Mouse (Mus musculus): ENCODE data around the gene Ggnbp2. TPM values are rescaled to one million over a fixed set of nuclear protein-coding genes. Genes with fewer than 3 reads are reported as not detected.

Ggnbp2 gene
- polyA plus RNA-seq, 1 experiment from 2014 or later: 74.9 TPM

GRCm38 (mm10) chr11:84873042-84873833 is 2.6 kb upstream of the Ggnbp2 start:
- Histone ChIP-seq H3K9ac (no peak overlapping the region), H3K4me2 (no peak overlapping the region), H3K27ac (replicated peaks) (no peak overlapping the region), H3K36me3 (peaks cover 5% of the 10 kb centered on the region), H3K27me3 (no peaks in the 10 kb centered on the region), H3K4me3 (no peak overlapping the region), H3K4me1 (replicated peaks) (peaks cover 23% of the 10 kb centered on the region), H3K9me3 (no peaks in the 10 kb centered on the region)
- 69% methylated on average over 1 of the region's 1 CpGs for WGBS
- no peak for ATAC-seq (ENCODE audit: low read depth)

DNA sequence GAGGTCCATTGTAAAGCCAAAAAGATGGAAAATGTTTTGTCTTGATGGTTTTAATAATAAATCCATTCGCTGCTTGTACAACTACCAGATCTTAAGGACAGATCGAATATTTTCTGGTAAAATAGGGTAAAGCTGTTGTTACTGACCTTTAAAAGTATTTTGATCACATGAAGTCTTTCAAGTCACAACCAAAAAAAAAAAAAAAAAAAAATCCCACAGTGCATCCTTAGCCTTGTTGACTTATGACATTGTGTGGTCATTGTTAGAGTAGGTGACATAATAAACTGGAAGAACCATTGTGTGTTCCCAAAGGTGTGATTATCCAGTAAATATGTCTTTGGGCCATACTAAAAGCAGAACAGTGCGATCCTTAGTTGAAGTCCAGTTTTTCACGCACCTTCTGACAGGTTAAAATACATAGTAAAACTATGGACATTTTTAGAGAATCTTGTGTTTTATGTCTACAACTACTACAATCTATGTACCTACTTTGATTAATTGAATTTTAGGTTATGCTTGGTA is 992 bp upstream of the Ggnbp2 start:
- H3K4me1 ChIP-seq (replicated peaks): peaks cover 34% of the 10 kb centered on the region
- H3K36me3 ChIP-seq: no peaks in the 10 kb centered on the region
- no peaks in the 10 kb centered on the region for H3K9me3 ChIP-seq
- H3K4me2 ChIP-seq: peak overlapping the region; percentile 74
- H3K4me3 ChIP-seq: peak overlapping the region; percentile 100
- 72% methylated on average over 4 of the region's 4 CpGs for WGBS
- H3K27ac ChIP-seq (replicated peaks): peak overlapping the region; percentile 98
- peak overlapping the region; percentile 95 for H3K9ac ChIP-seq
- ATAC-seq (ENCODE audit: low read depth): no peak
- no peaks in the 10 kb centered on the region for H3K27me3 ChIP-seq

DNA sequence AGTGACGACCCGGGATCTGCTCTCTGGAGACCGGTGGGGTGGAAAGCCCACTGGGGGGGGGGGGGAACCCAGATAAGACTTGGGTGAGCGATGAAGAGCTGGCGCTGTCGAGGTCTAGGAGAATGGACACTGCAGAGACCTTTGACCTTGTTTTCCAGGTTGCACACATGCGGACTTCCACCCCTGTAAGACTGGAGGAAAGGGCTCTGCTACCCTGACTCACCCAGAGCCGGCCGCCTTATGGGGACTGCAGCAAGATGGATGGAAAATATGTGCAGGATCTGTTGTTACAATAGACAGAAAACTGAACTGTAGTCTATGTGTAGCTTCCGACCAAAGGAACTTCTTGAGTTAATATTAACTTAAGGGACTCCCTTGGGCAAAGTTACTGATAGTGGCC is 429 bp upstream of the Ggnbp2 start:
- H3K4me1 ChIP-seq (replicated peaks): peaks cover 38% of the 10 kb centered on the region
- no peaks in the 10 kb centered on the region for H3K36me3 ChIP-seq
- peak overlapping the region; percentile 74 for H3K4me2 ChIP-seq
- WGBS: under 1% methylated on average over 10 of the region's 10 CpGs
- peak overlapping the region; percentile 100 for H3K4me3 ChIP-seq
- no peaks in the 10 kb centered on the region for H3K27me3 ChIP-seq
- H3K9me3 ChIP-seq: no peaks in the 10 kb centered on the region
- peak overlapping the region; percentile 98 for H3K27ac ChIP-seq (replicated peaks)
- peak; percentile 55 for ATAC-seq (ENCODE audit: low read depth)
- peak overlapping the region; percentile 95 for H3K9ac ChIP-seq

GRCm38 (mm10) chr11:84869537-84870232 is 932 bp downstream of the Ggnbp2 start:
- Histone ChIP-seq H3K9me3 (no peaks in the 10 kb centered on the region), H3K4me3 (peak overlapping the region; percentile 100), H3K36me3 (no peaks in the 10 kb centered on the region), H3K9ac (peak overlapping the region; percentile 89), H3K27ac (replicated peaks) (peak overlapping the region; percentile 98), H3K27me3 (no peaks in the 10 kb centered on the region), H3K4me1 (replicated peaks) (peaks cover 45% of the 10 kb centered on the region), H3K4me2 (peak overlapping the region; percentile 95)
- peak; percentile 88 for ATAC-seq (ENCODE audit: low read depth)
- WGBS: under 1% methylated on average over 49 of the region's 61 CpGs

- ATAC-seq (ENCODE audit: low read depth): no peak
- Histone ChIP-seq H3K4me3 (peak overlapping the region; percentile 100), H3K27ac (replicated peaks) (peak overlapping the region; percentile 98), H3K4me1 (replicated peaks) (peaks cover 45% of the 10 kb centered on the region), H3K9ac (peak overlapping the region; percentile 89), H3K4me2 (peak overlapping the region; percentile 95), H3K27me3 (no peaks in the 10 kb centered on the region), H3K36me3 (no peaks in the 10 kb centered on the region), H3K9me3 (no peaks in the 10 kb centered on the region)
- WGBS: 24% methylated on average over 7 of the region's 7 CpGs
Measured at GRCm38 (mm10) chr11:84868786-84869259, 1.8 kb downstream of the Ggnbp2 start.

DNA sequence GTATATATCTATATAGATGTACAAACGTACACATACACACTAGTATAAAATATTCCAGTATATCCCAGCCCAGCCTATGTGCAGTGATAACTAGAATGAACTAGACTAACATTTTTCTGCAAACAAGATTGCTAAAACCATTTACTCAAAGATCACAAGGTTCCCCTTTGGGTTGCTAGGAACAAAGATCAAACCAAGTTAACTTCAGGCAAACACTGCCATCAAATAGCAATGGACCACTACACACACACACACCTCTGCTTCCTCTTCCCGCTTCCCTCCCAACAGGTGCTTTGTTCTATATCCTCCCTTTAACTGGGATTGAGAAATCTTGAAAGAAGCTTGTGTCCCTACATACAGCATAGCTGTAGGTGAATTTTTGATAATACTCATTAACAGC is 3.0 kb downstream of the Ggnbp2 start:
- no peak overlapping the region for H3K4me3 ChIP-seq
- H3K27ac ChIP-seq (replicated peaks): no peak overlapping the region
- H3K4me2 ChIP-seq: peak overlapping the region; percentile 13
- no peaks in the 10 kb centered on the region for H3K9me3 ChIP-seq
- H3K36me3 ChIP-seq: no peaks in the 10 kb centered on the region
- H3K4me1 ChIP-seq (replicated peaks): peaks cover 42% of the 10 kb centered on the region
- 93% methylated on average over 2 of the region's 2 CpGs for WGBS
- H3K9ac ChIP-seq: no peak overlapping the region
- no peak for ATAC-seq (ENCODE audit: low read depth)
- no peaks in the 10 kb centered on the region for H3K27me3 ChIP-seq

DNA sequence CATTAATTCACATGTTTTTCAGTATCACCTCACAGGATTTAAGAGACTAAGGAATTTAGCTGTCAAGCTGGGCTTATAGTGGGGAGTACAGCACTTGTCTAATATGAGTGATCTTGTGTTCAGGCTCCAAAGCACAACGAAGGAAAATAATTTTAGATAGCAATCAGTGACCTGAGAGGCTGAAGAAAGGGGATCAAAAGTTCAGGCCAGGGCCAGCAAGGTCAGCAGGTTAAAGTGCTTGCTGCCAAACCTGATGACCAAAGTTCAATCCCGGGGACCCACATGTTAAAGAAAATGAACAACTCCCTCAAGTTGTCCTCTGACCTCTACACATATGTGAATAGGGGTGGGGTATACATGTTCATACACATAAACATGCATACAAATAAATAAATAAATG is 5.3 kb downstream of the Ggnbp2 start:
- Histone ChIP-seq H3K27ac (replicated peaks) (no peak overlapping the region), H3K9ac (no peak overlapping the region), H3K27me3 (no peaks in the 10 kb centered on the region), H3K4me3 (no peak overlapping the region), H3K4me1 (replicated peaks) (peaks cover 31% of the 10 kb centered on the region), H3K36me3 (peaks cover 12% of the 10 kb centered on the region), H3K9me3 (no peaks in the 10 kb centered on the region), H3K4me2 (no peak overlapping the region)
- 82% methylated on average over 2 of the region's 2 CpGs for WGBS
- no peak for ATAC-seq (ENCODE audit: low read depth)

DNA sequence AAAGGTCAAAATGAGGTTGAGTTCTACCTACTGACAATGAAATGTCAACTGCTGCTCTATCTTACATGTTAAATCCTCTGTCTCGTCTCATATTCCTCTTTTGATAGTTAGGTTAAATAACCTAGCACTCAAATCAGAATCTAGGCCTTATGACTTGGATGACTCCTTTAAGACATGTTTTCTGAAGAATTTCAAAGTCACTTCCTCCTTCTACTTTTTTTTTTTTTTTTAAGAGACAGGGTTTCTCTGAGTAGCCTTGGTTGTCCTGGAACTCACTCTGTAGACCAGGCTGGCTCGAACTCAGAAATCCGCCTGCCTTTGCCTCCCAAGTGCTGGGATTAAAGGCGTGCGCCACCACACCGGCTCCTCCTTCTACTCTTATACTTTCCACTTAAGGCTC is 15.3 kb downstream of the Ggnbp2 start:
- WGBS: 95% methylated on average over 6 of the region's 6 CpGs
- Histone ChIP-seq H3K27me3 (no peaks in the 10 kb centered on the region), H3K4me1 (replicated peaks) (no peaks in the 10 kb centered on the region), H3K4me2 (no peak overlapping the region), H3K9me3 (no peaks in the 10 kb centered on the region), H3K4me3 (no peak overlapping the region), H3K36me3 (peaks cover 60% of the 10 kb centered on the region), H3K27ac (replicated peaks) (no peak overlapping the region), H3K9ac (no peak overlapping the region)
- no peak for ATAC-seq (ENCODE audit: low read depth)

DNA sequence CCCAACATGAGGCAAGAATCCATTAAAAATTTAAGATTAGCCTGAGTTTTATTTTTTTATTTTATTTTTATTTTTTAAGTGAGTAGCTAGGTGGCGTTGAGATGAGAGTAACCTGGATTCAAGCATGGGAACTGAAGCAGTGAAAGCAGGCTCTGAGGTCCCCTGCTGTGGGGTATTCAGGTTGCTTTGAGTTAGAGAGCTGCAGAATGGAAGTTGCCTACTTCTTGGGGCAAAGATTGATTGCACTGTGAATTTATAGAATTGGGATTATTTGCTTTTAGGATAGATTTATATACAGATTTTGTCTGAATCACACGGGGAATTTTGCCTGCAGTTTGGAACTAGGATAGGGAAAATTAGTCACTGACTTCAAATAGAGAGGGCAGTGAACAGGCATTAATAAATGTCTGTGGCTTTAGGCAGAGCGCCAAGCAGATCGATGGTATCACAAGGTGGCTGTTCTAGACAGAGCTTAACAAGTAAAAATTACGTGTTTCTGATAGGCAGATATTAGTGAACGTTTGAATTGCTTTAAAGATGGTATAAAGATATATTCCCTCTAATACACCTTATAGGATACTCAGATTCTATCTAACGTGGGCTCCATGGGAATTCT is 23.0 kb downstream of the Ggnbp2 start:
- 75% methylated on average over 7 of the region's 7 CpGs for WGBS
- Histone ChIP-seq H3K27me3 (no peaks in the 10 kb centered on the region), H3K36me3 (peaks cover 72% of the 10 kb centered on the region), H3K4me1 (replicated peaks) (no peaks in the 10 kb centered on the region), H3K9ac (no peak overlapping the region), H3K9me3 (no peaks in the 10 kb centered on the region), H3K27ac (replicated peaks) (no peak overlapping the region), H3K4me2 (no peak overlapping the region), H3K4me3 (no peak overlapping the region)
- no peak for ATAC-seq (ENCODE audit: low read depth)

DNA sequence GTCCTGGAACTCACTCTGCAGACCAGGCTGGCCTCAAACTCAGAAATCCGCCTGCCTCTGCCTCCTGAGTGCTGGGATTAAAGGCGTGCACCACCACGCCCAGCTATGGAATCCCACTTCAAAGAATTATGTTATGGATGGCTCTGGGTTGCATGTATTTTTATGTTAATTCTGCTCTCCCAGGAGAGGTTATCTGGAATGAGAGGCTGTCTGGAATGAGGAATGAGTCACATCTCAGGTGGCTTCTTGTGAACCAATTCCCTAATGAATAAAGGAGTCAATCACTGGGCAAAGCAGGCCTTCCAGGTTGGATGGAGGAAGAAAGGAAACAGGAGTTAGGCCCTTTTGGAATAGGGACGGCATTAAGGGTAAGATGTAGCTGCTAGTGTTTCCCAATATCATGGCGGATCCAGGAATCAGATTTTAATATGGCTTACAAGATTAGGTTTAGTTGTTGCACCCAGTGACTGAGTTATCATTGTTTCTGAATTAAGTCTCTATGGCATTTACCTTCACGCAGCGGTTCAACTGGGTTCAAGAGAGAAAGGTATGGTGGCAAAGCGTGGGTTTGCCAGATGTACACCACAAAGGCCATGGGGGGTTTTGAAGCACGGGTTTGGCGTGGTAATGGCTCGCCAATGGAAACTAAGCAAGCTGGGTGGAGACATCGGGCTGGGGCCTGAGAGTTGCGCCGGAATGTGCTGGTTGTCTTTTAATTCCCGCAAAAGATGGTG is 23.7 kb downstream of the Ggnbp2 start:
- whole genome bisulfite sequencing: 95% methylated on average over 15 of the region's 15 CpGs
- H3K4me1 ChIP-seq (replicated peaks): no peaks in the 10 kb centered on the region

DNA sequence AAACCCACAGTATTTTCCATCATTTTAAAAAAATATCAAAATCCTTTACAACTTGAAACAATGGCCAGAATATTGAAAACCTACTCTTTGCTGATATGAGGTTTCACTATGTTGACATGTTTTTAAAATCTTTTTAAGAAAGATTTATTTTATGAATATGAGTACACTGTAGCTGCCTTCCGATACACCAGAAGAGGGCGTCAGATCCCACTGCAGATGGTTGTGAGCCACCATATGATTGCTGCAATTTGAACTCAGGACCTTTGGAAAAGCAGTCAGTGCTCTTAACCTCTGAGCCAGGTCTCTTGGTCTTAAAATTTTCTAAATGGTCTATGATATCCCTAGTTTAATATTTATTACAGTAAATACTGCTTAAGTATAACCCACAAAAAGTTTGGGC is 31.3 kb downstream of the Ggnbp2 start:
- no peak for ATAC-seq (ENCODE audit: low read depth)

More for the DNA sequence above, 23.7 kb downstream of the Ggnbp2 start:
- H3K36me3 ChIP-seq: peaks cover 71% of the 10 kb centered on the region
- no peak overlapping the region for H3K4me3 ChIP-seq
- no peaks in the 10 kb centered on the region for H3K9me3 ChIP-seq
- no peak overlapping the region for H3K4me2 ChIP-seq
- no peaks in the 10 kb centered on the region for H3K27me3 ChIP-seq
- no peak overlapping the region for H3K9ac ChIP-seq
- no peak overlapping the region for H3K27ac ChIP-seq (replicated peaks)
- no peak for ATAC-seq (ENCODE audit: low read depth)

More for the DNA sequence above, 31.3 kb downstream of the Ggnbp2 start:
- Histone ChIP-seq H3K27ac (replicated peaks) (no peak overlapping the region), H3K4me1 (replicated peaks) (no peaks in the 10 kb centered on the region), H3K27me3 (no peaks in the 10 kb centered on the region), H3K4me2 (no peak overlapping the region), H3K4me3 (no peak overlapping the region), H3K9me3 (no peaks in the 10 kb centered on the region), H3K36me3 (peaks cover 78% of the 10 kb centered on the region), H3K9ac (no peak overlapping the region)
- 92% methylated on average over 2 of the region's 2 CpGs for WGBS
